Mouse (Mus musculus) ZHBTc4 (cell line): ENCODE data around the gene Spn.

Experiments used
- DNase-seq: peaks from one replicate; pipeline ENCODE4 v3.0.0-alpha.2; 2011; ENCODE audit warnings: low read depth, low spot score

Gene Spn

GRCm38 (mm10) chr7:127137262-127138017 lies at the start of gene Spn:
TSS of gene Spn (minus strand) at chr7:127137823.
- DNase-seq: no peak

GRCm38 (mm10) chr7:127187351-127187750 lies 49.7 kb upstream of the Spn start:
- peak; percentile 75 for DNase-seq

GRCm38 (mm10) chr7:127185601-127186000 lies 48.0 kb upstream of the Spn start:
- DNase-seq: peak; percentile 76

- no peak for DNase-seq
These were observed 47.1 kb upstream of the Spn start for GRCm38 (mm10) chr7:127184720-127185119.

- DNase-seq: peak; percentile 84
These were observed 46.2 kb upstream of the Spn start for GRCm38 (mm10) chr7:127183828-127184227.

GRCm38 (mm10) chr7:127183345-127183744 lies 45.7 kb upstream of the Spn start:
- DNase-seq: no peak

- DNase-seq: peak; percentile 68
These were observed 44.1 kb upstream of the Spn start for GRCm38 (mm10) chr7:127181724-127182123.

- DNase-seq: no peak
These were observed 43.2 kb upstream of the Spn start for GRCm38 (mm10) chr7:127180783-127181182.

- no peak for DNase-seq
These were observed 39.3 kb upstream of the Spn start for GRCm38 (mm10) chr7:127176937-127177336.

GRCm38 (mm10) chr7:127166501-127166900 lies 28.9 kb upstream of the Spn start:
- no peak for DNase-seq

GRCm38 (mm10) chr7:127165607-127166493 lies 28.2 kb upstream of the Spn start:
- DNase-seq: no peak

- DNase-seq: no peak
These were observed 26.4 kb upstream of the Spn start for GRCm38 (mm10) chr7:127164002-127164401.

GRCm38 (mm10) chr7:127162546-127162945 lies 24.9 kb upstream of the Spn start:
- no peak for DNase-seq

- no peak for DNase-seq
These were observed 19.9 kb upstream of the Spn start for GRCm38 (mm10) chr7:127157548-127157947.

- DNase-seq: no peak
These were observed 15.9 kb upstream of the Spn start for GRCm38 (mm10) chr7:127153477-127153876.

- no peak for DNase-seq
These were observed 14.8 kb upstream of the Spn start for GRCm38 (mm10) chr7:127152464-127152863.

GRCm38 (mm10) chr7:127147901-127148300 lies 10.3 kb upstream of the Spn start:
- DNase-seq: no peak

GRCm38 (mm10) chr7:127146267-127146603 lies 8.6 kb upstream of the Spn start:
- DNase-seq: no peak

- peak; percentile 52 for DNase-seq
These were observed 8.0 kb upstream of the Spn start for GRCm38 (mm10) chr7:127145387-127146266.

GRCm38 (mm10) chr7:127144412-127144811 lies 6.8 kb upstream of the Spn start:
- DNase-seq: no peak

GRCm38 (mm10) chr7:127142666-127143065 lies 5.0 kb upstream of the Spn start:
- DNase-seq: no peak

- DNase-seq: no peak
These were observed 4.6 kb upstream of the Spn start for GRCm38 (mm10) chr7:127142214-127142613.
